Mouse (Mus musculus) spleen, adult 2 months (tissue): ENCODE measurements around the gene Padi2.

Experiments used
- CTCF ChIP-seq: fragments of 200-500 bp; IDR thresholded peaks from 2 replicates; pipeline ENCODE4 v1.5.1; 2011; ENCODE audit warnings: mild to moderate bottlenecking, inconsistent platforms; ENCODE audit not compliant: insufficient read depth, insufficient read length, insufficient replicate concordance; ENCODE audit errors: extremely low read depth
- POLR2A ChIP-seq: fragments of 200-500 bp; IDR thresholded peaks from 2 replicates; pipeline ENCODE4 v1.6.1; 2011; ENCODE audit warnings: low read depth, low read length, inconsistent platforms

GRCm38 (mm10) chr4:140993846-140994245 lies 87.7 kb downstream of the Padi2 start:
- no peak for TF ChIP-seq CTCF
- TF ChIP-seq POLR2A = no peak
